Mouse (Mus musculus) kidney, embryonic 14.5 days (tissue): ENCODE measurements around the gene Dusp15. TPM values are rescaled to one million over a fixed set of nuclear protein-coding genes. Genes with fewer than 3 reads are reported as not detected.

Experiments
- ATAC-seq: fragments of 200-750 bp; cut with Nextera tagmentation; 2 replicates; pipeline ENCODE4 v1.8.0; 2017; ENCODE audit warnings: moderate number of reproducible peaks, mild to moderate bottlenecking, moderate TSS enrichment, moderate library complexity; ENCODE audit not compliant: low FRiP score, low TSS enrichment
- H3K27ac ChIP-seq: fragments of 300-500 bp; sonication (generic); 2 replicates; pipeline ENCODE4 v1.5.1; 2014; ENCODE audit warnings: low read depth, mild to moderate bottlenecking, low read length, moderate library complexity, mixed read lengths
- H3K27me3 ChIP-seq: fragments of 300-500 bp; sonication (generic); 2 replicates; pipeline ENCODE4 v1.6.1; 2014; ENCODE audit warnings: mild to moderate bottlenecking, low read length; ENCODE audit not compliant: control insufficient read depth, insufficient read depth
- H3K36me3 ChIP-seq: fragments of 300-500 bp; sonication (generic); 2 replicates; pipeline ENCODE4 v1.6.1; 2014; ENCODE audit warnings: low read length, mixed read lengths; ENCODE audit not compliant: control insufficient read depth, insufficient read depth
- H3K4me1 ChIP-seq: fragments of 300-500 bp; sonication (generic); 2 replicates; pipeline ENCODE4 v1.6.1; 2014; ENCODE audit warnings: low read length, mixed read lengths; ENCODE audit not compliant: control insufficient read depth, insufficient read depth
- H3K4me2 ChIP-seq: fragments of 300-500 bp; sonication (generic); replicated peaks from 2 replicates; pipeline ENCODE4 v1.6.1; 2014; ENCODE audit warnings: low read depth, mild to moderate bottlenecking, low read length
- H3K4me3 ChIP-seq: fragments of 300-500 bp; sonication (generic); 2 replicates; pipeline ENCODE4 v1.5.1; 2014; ENCODE audit warnings: mild to moderate bottlenecking, low read length
- H3K9ac ChIP-seq: fragments of 300-500 bp; sonication (generic); 2 replicates; pipeline ENCODE4 v1.6.1; 2014; ENCODE audit warnings: low read depth, mild to moderate bottlenecking, low read length, moderate library complexity
- H3K9me3 ChIP-seq: fragments of 300-500 bp; sonication (generic); 2 replicates; pipeline ENCODE4 v1.6.1; 2016; ENCODE audit warnings: low read length; ENCODE audit not compliant: control insufficient read depth
- WGBS: fragments of 180-500 bp; shearing (Covaris S2); extraction: QIAGEN DNeasy Blood & Tissue Kit; methylation state at CpG from one replicate; pipeline ENCODE4 v1.1.7; 2014; 5-methylcytosine and 5-hydroxymethylcytosine counted together
- polyA plus RNA-seq: library from polyadenylated mRNA; unstranded; fragments of >200 nt; fragmentation: Nextera tagmentation; extraction: Ambion mirVana; gene quantifications from 2 replicates; pipeline ENCODE4 v1.2.1, GENCODE M21; 2014

Dusp15 gene
- polyA plus RNA-seq, 1 experiment from 2014 or later: 2.3 TPM

GRCm38 (mm10) chr2:152927371-152927770, 24.1 kb downstream of the Dusp15 start:
- Histone ChIP-seq H3K4me1 (peaks cover 68% of the 10 kb centered on the region), H3K27ac (peak overlapping the region; percentile 66; the same call in 1 of the 2 replicates)

GRCm38 (mm10) chr2:152926896-152927295, 24.6 kb downstream of the Dusp15 start:
- no peaks in the 10 kb centered on the region for H3K36me3 ChIP-seq
- WGBS: 64% methylated on average over 9 of the region's 9 CpGs
- H3K9ac ChIP-seq: no peak overlapping the region
- peaks cover 68% of the 10 kb centered on the region for H3K4me1 ChIP-seq
- H3K9me3 ChIP-seq: no peaks in the 10 kb centered on the region
- H3K4me2 ChIP-seq: no peak overlapping the region
- no peak overlapping the region for H3K27ac ChIP-seq
- H3K27me3 ChIP-seq: no peaks in the 10 kb centered on the region
- H3K4me3 ChIP-seq: no peak overlapping the region
- no peak for ATAC-seq

More at GRCm38 (mm10) chr2:152927371-152927770, 24.1 kb downstream of the Dusp15 start:
- Histone ChIP-seq H3K9ac (no peak overlapping the region), H3K4me3 (no peak overlapping the region), H3K4me2 (no peak overlapping the region), H3K36me3 (no peaks in the 10 kb centered on the region), H3K9me3 (no peaks in the 10 kb centered on the region), H3K27me3 (no peaks in the 10 kb centered on the region)
- ATAC-seq: no peak
- WGBS: 52% methylated on average over 5 of the region's 5 CpGs

DNA sequence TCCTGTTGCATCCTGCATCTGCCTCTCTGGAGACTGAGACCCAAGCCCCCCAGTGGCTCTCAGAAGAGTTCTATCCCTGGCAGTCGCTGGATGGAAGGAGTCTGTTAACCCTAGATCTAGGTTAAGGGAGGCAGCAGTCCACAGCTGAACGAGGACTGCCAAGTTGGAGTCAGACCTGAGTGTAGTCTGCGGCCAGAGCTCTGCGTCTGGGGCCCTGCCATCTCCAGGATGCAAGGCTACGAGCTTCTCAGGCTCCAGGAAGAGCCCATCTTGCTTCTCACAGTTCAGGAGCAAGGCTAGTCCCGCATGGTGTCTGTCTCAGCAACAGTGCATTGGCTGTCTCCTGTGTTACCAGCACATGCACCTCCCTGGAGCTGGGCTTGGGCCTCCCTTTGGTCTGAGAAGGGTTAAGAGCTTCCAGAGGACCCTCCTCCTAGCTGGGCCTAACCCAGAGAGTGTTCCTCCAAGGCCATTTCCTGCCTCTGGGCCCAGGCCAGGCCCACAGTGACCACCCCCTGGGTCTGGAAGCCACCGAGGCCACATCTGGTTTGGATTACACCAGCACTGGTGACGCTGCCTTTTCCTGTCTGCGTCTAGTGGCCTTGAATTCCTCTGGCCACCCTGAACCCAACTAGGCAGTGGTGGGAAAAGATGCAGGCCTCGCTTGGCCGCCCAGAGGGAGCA, 26.2 kb downstream of the Dusp15 start:
- no peaks in the 10 kb centered on the region for H3K9me3 ChIP-seq
- H3K4me2 ChIP-seq: no peak overlapping the region
- H3K27ac ChIP-seq: peak overlapping the region; percentile 82
- H3K36me3 ChIP-seq: no peaks in the 10 kb centered on the region
- ATAC-seq: peak; percentile 79
- no peak overlapping the region; the same call in 1 of the 2 replicates for H3K9ac ChIP-seq
- peaks cover 54% of the 10 kb centered on the region for H3K4me1 ChIP-seq
- no peaks in the 10 kb centered on the region for H3K27me3 ChIP-seq
- 37% methylated on average over 11 of the region's 11 CpGs for WGBS
- no peak overlapping the region for H3K4me3 ChIP-seq

GRCm38 (mm10) chr2:152924543-152924942, 27.0 kb downstream of the Dusp15 start:
- Histone ChIP-seq H3K36me3 (no peaks in the 10 kb centered on the region), H3K4me3 (no peak overlapping the region), H3K27me3 (no peaks in the 10 kb centered on the region), H3K9me3 (no peaks in the 10 kb centered on the region), H3K9ac (no peak overlapping the region), H3K4me2 (no peak overlapping the region), H3K4me1 (peaks cover 48% of the 10 kb centered on the region), H3K27ac (peak overlapping the region; percentile 82; the same call in 1 of the 2 replicates)
- ATAC-seq: no peak
- WGBS: 79% methylated on average over 5 of the region's 5 CpGs

GRCm38 (mm10) chr2:152924128-152924527, 27.4 kb downstream of the Dusp15 start:
- H3K36me3 ChIP-seq: no peaks in the 10 kb centered on the region
- no peak overlapping the region for H3K27ac ChIP-seq
- H3K4me1 ChIP-seq: peaks cover 46% of the 10 kb centered on the region
- no peak overlapping the region for H3K4me2 ChIP-seq
- H3K9ac ChIP-seq: no peak overlapping the region
- peak; percentile 50 for ATAC-seq
- WGBS: 36% methylated on average over 8 of the region's 8 CpGs
- H3K27me3 ChIP-seq: no peaks in the 10 kb centered on the region
- H3K4me3 ChIP-seq: no peak overlapping the region
- no peaks in the 10 kb centered on the region for H3K9me3 ChIP-seq

DNA sequence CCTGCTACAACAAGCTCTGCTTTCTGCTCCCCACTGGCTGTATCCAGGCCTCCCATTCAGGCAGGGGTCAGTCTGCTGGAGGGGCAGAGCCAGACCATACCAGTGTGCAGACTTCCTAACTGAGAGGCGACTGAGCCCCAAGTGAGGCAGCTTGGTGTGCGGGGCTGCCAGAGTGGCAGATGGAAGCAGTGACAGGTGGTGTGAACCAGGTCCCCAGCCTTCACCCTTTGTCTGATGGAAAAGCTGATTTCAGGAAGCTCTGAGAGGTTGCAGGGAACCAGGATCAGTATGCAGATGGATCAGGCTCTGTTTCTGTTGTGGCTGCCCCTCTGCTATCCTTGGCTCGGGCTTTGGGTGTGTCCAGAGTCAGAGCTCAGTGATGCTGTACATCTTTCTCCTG, 27.9 kb downstream of the Dusp15 start:
- ATAC-seq: no peak
- no peaks in the 10 kb centered on the region for H3K27me3 ChIP-seq
- 0 out of 2 replicates have a peak overlapping the region, but pooled peaks have one; percentile 32 for H3K27ac ChIP-seq
- H3K4me1 ChIP-seq: peaks cover 44% of the 10 kb centered on the region
- no peak overlapping the region for H3K4me3 ChIP-seq
- 73% methylated on average over 3 of the region's 3 CpGs for WGBS
- H3K36me3 ChIP-seq: no peaks in the 10 kb centered on the region
- H3K4me2 ChIP-seq: no peak overlapping the region
- H3K9ac ChIP-seq: no peak overlapping the region
- H3K9me3 ChIP-seq: no peaks in the 10 kb centered on the region

DNA sequence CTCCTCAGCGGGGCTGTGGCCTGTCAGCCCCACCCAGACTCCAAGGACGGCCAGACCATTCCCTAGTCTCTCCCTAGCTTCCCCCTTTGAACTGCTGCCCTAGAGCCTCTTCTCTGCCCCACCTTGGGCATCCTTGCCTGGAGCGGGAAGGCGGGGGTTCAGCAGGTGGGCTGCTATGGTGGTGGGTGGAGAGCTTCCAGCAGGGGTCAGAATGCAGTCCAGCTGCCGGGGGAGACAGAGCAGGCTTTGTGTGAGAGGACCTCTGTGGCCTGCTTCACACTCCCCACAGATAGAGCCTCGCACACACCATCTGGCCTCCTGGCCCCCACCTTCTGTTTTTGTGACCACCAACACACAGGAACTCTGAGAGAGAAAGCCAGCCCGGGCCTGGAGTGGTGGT, 29.1 kb downstream of the Dusp15 start:
- Histone ChIP-seq H3K27ac (no peak overlapping the region), H3K4me2 (no peak overlapping the region), H3K9me3 (no peaks in the 10 kb centered on the region), H3K4me3 (no peak overlapping the region), H3K4me1 (peaks cover 37% of the 10 kb centered on the region), H3K9ac (no peak overlapping the region), H3K27me3 (no peaks in the 10 kb centered on the region), H3K36me3 (no peaks in the 10 kb centered on the region)
- no peak for ATAC-seq
- WGBS: 36% methylated on average over 7 of the region's 7 CpGs

- H3K9me3 ChIP-seq: no peaks in the 10 kb centered on the region
- H3K36me3 ChIP-seq: no peaks in the 10 kb centered on the region
- no peak overlapping the region for H3K4me3 ChIP-seq
- ATAC-seq: no peak
- H3K27ac ChIP-seq: no peak overlapping the region
- peaks cover 7% of the 10 kb centered on the region for H3K27me3 ChIP-seq
- H3K4me1 ChIP-seq: peaks cover 17% of the 10 kb centered on the region
- WGBS: 50% methylated on average over 9 of the region's 9 CpGs
- no peak overlapping the region for H3K9ac ChIP-seq
- no peak overlapping the region for H3K4me2 ChIP-seq
These were observed 33.8 kb downstream of the Dusp15 start for GRCm38 (mm10) chr2:152917671-152918070.

DNA sequence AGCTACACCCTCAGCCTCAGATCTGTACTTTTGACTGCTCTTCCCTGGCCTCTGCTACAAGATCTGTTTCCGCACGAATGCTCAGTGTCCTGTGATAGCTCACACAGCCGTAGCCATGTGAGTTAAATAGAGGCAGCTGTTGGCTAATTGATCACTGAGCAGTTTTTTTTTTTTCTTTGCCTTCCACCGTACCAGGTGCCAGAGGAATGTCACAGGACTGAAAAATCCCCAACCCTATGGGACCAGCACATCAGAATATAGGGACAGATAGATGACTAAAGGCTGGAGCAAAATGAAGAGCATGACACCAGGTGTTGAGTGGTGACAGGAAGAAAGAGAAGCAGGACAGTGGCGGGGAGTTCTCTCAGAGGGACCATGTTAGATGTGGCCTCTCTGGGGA, 35.4 kb downstream of the Dusp15 start:
- Histone ChIP-seq H3K9me3 (no peaks in the 10 kb centered on the region), H3K27ac (no peak overlapping the region), H3K4me3 (no peak overlapping the region), H3K27me3 (peaks cover 14% of the 10 kb centered on the region), H3K4me1 (peaks cover 17% of the 10 kb centered on the region), H3K9ac (no peak overlapping the region), H3K4me2 (no peak overlapping the region), H3K36me3 (no peaks in the 10 kb centered on the region)
- 53% methylated on average over 5 of the region's 5 CpGs for WGBS
- ATAC-seq: no peak
